20 mouse cellular contexts compared by ENCODE assay signal in genomic region chr7:100497982-100498381, GRCm38 (mm10). TPM values are rescaled to one million over a fixed set of nuclear protein-coding genes. Genes with fewer than 3 reads are reported as not detected.
"Had no signal": no experiment of that assay in that cellular context is flagged by ENCODE, and none has a peak within 500 bp of the region (broad histone marks: within the 10 kb centered on the region; RNA-seq: fewer than 3 reads in every experiment).

No protein-coding gene starts in this region.

- H3K9me3 ChIP-seq: limb, embryonic 12.5 days; lung, embryonic 15.5 days; megakaryocyte, embryonic 14.5 days; midbrain, embryonic 15.5 days; neural tube, embryonic 13.5 days had no signal

- H3K36me3 ChIP-seq: midbrain, embryonic 15.5 days had no signal

- H3K4me2 ChIP-seq: limb, embryonic 12.5 days; lung, embryonic 15.5 days; midbrain, embryonic 11.5 days; midbrain, embryonic 15.5 days; neural tube, embryonic 13.5 days had no signal

- H3K27me3 ChIP-seq: limb, embryonic 12.5 days; lung, embryonic 15.5 days; megakaryocyte, embryonic 14.5 days; midbrain, embryonic 15.5 days had no signal

- H3K27ac ChIP-seq: kidney, postnatal 0 days; limb, embryonic 12.5 days; lung, embryonic 15.5 days; macrophage; midbrain, embryonic 15.5 days; neural tube, embryonic 13.5 days had no signal

- H3K4me3 ChIP-seq: limb, embryonic 12.5 days; lung, embryonic 15.5 days; midbrain, embryonic 15.5 days; neural tube, embryonic 13.5 days had no signal

- ATAC-seq: intestine, postnatal 0 days; midbrain, embryonic 15.5 days had no signal

- DNase-seq: kidney, adult 8-10 months; kidney, postnatal 36 days; layer of hippocampus, adult 9-11 months; layer of hippocampus, postnatal 36 days; lung, postnatal 14 days; retina, postnatal 1 day; right cerebral cortex, postnatal 4 days; thymus, postnatal 25 days had no signal

- H3K9ac ChIP-seq: limb, embryonic 12.5 days; lung, embryonic 15.5 days; midbrain, embryonic 15.5 days; neural tube, embryonic 13.5 days had no signal

RNA-seq across cellular contexts. Expression of gene Ucp3, which starts 25.2 kb away (rescaled TPM):
- total RNA-seq: liver, adult 2 months; monocyte, adult 5-6 weeks had no signal
- polyA plus RNA-seq: intestine, postnatal 0 days; limb, embryonic 12.5 days; liver, adult 2 months; macrophage; midbrain, embryonic 11.5 days; midbrain, embryonic 15.5 days; neural tube, embryonic 13.5 days; stomach, embryonic 14.5 days had no signal
